Mouse (Mus musculus) liver, embryonic 12.5 days (tissue): ENCODE measurements around the gene Pld2. TPM values are rescaled to one million over a fixed set of nuclear protein-coding genes. Genes with fewer than 3 reads are reported as not detected.
"Not testable (repeated sequence)": the region's sequence is repeated elsewhere in the genome, so short reads cannot be mapped to it uniquely, and the experiment has no call there.

ENCODE experiments used
- ATAC-seq: fragments of 200-750 bp; cut with Nextera tagmentation; 2 replicates; pipeline ENCODE4 v1.8.0; 2017; ENCODE audit warnings: moderate number of reproducible peaks, mild to moderate bottlenecking, moderate library complexity
- H3K27ac ChIP-seq: fragments of 300-500 bp; sonication (generic); 2 replicates; pipeline ENCODE4 v1.5.1; 2016; ENCODE audit warnings: mild to moderate bottlenecking
- H3K27me3 ChIP-seq: fragments of 300-500 bp; sonication (generic); replicated peaks from 2 replicates; pipeline ENCODE4 v1.6.1; 2016; ENCODE audit warnings: mild to moderate bottlenecking, moderate library complexity
- H3K36me3 ChIP-seq: fragments of 300-500 bp; sonication (generic); 2 replicates; pipeline ENCODE4 v1.6.1; 2016; ENCODE audit warnings: mild to moderate bottlenecking, moderate library complexity
- H3K4me1 ChIP-seq: fragments of 300-500 bp; sonication (generic); 2 replicates; pipeline ENCODE4 v1.6.1; 2016
- H3K4me2 ChIP-seq: fragments of 300-500 bp; sonication (generic); 2 replicates; pipeline ENCODE4 v1.6.1; 2016; ENCODE audit warnings: mild to moderate bottlenecking, moderate library complexity
- H3K4me3 ChIP-seq: fragments of 300-500 bp; sonication (generic); 2 replicates; pipeline ENCODE4 v1.5.1; 2016; ENCODE audit warnings: mild to moderate bottlenecking, moderate library complexity
- H3K9ac ChIP-seq: fragments of 300-500 bp; sonication (generic); 2 replicates; pipeline ENCODE4 v1.6.1; 2016; ENCODE audit warnings: mild to moderate bottlenecking, moderate library complexity
- H3K9me3 ChIP-seq: fragments of 300-500 bp; sonication (generic); replicated peaks from 2 replicates; pipeline ENCODE4 v1.6.1; 2016; ENCODE audit warnings: mild to moderate bottlenecking, moderate library complexity
- WGBS: fragments of 180-500 bp; shearing (Covaris S2); methylation state at CpG from one replicate; pipeline ENCODE4 v1.1.7; 2016; ENCODE audit not compliant: insufficient replicate concordance; 5-methylcytosine and 5-hydroxymethylcytosine counted together
- polyA plus RNA-seq: library from polyadenylated mRNA; unstranded; fragments of >200 nt; fragmentation: Nextera tagmentation; extraction: Ambion mirVana; gene quantifications from 2 replicates; pipeline ENCODE4 v1.2.1, GENCODE M21; 2016

Gene Pld2
- polyA plus RNA-seq, 1 experiment from 2014 or later: 2.0 TPM

DNA sequence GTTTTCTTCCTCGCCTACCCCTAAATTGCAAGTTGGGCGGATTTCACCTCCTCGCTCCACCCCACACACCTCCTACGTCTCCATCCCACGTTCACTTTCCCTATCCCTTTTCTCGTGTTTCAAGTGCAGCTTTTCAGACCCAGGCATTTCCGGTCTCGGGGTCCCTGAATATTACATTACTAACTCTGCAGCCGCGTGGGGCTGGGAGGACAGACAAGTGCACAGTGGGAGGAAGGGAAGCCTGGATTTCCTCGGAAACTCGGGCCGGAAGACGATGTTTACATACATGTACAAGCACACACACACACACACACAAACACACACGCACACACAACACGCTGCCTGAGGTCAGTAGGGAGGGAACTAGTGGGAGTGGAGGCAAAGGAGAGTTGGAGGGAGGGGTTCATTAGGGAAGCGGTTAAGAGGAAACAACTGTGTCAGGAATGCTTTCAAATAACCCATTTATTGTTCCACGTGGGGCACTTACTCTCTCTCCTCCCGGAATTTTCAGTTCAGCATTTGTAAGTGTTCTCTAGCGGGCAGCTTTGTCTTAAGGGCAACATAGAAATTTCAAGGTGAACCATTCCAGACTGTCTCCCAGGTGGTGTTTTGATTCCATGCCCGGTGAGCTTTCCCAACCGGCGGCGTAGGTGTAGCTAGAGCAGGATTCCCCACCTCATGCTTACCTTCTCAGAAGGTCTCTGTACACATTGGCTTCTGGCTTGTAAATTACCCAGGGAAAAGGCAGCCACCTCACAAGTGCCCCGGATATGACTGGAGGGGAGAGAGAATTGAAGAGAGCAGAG is 23.8 kb downstream of the Pld2 start:
- WGBS: 5% methylated on average over 25 of the region's 25 CpGs
- H3K4me1 ChIP-seq: peaks cover 58% of the 10 kb centered on the region
- no peaks in the 10 kb centered on the region for H3K27me3 ChIP-seq
- peak overlapping the region; percentile 99 for H3K4me2 ChIP-seq
- H3K4me3 ChIP-seq: peak overlapping the region; percentile 68
- H3K27ac ChIP-seq: peak overlapping the region; percentile 73
- H3K9me3 ChIP-seq: no peaks in the 10 kb centered on the region
- ATAC-seq: no peak
- peaks cover 12% of the 10 kb centered on the region for H3K36me3 ChIP-seq
- H3K9ac ChIP-seq: peak overlapping the region; percentile 85

DNA sequence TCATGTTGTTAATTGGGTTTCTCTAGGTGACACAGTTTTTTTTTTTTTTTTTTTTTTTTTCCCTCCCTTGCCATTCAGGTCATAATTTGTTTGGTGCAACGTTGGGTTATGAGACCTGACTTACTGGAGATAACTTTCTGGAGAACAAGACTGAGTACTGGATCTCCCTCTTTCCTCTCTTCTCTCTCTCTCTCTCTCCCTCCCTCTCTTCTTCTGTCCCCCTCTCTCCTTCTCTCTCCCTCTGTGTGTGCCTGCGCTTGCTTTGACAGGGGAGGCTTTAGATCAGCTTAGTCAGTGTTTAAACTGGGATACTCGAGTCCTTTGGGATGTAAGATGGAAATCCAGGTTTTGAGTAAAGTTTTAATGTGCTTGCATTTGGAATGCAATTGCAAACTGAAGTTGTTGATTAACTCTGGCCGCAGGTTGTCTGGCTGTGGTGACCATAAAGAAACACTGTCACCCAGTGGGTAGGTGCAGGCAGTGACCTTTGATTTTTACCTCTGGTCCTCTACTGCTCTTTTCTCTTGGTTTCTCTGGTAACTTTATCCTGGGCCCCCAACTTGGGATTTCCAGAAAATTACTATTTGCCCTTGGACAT is 24.5 kb downstream of the Pld2 start:
- WGBS: 37% methylated on average over 4 of the region's 4 CpGs
- H3K4me1 ChIP-seq: peaks cover 62% of the 10 kb centered on the region
- no peaks in the 10 kb centered on the region for H3K9me3 ChIP-seq
- H3K9ac ChIP-seq: peak overlapping the region; percentile 31; the same call in 1 of the 2 replicates
- no peaks in the 10 kb centered on the region for H3K27me3 ChIP-seq
- ATAC-seq: no peak
- peak overlapping the region; percentile 68 for H3K4me3 ChIP-seq
- H3K4me2 ChIP-seq: peak overlapping the region; percentile 99
- peaks cover 12% of the 10 kb centered on the region for H3K36me3 ChIP-seq
- H3K27ac ChIP-seq: peak overlapping the region; percentile 73

DNA sequence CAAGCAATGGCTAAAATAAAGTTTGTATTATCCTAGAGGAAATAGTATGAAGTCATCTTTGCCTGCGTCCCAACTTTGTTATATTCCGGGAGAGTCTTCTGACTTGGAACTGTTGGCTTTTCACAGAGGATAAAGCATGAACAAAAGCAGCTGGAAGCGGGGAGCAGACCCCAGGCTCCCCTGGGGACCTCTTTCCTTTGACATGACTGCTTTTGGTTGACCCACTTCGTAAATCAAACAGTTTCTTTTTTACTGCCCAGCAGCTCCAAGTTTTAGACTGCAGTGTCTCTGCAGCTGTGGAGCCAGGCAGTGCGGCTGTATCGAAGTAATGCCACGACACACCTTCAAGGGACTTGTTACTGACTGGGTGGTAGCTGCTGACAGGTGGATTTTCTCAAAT is 26.7 kb downstream of the Pld2 start:
- 79% methylated on average over 7 of the region's 7 CpGs for WGBS
- no peaks in the 10 kb centered on the region for H3K27me3 ChIP-seq

DNA sequence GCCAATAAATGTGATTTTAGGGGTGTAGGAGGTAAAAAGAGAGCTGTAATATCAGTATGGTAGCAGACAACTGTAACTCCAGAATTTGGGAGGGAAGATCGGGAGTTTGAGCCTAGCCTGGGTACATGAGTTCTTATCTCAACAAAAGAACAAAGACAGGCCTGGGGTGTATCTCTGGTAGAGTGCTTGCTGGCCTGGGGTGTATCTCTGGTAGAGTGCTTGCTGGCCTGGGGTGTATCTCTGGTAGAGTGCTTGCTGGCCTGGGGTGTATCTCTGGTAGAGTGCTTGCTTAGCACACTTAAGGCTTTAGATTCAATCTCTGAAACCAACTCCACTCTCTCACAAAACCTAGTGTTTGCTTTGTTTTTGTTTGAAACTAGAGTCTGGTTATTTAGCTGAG is 30.8 kb downstream of the Pld2 start:
- peaks cover 65% of the 10 kb centered on the region for H3K4me1 ChIP-seq

More for the DNA sequence above, 26.7 kb downstream of the Pld2 start:
- ATAC-seq: no peak
- Histone ChIP-seq H3K36me3 (peaks cover 12% of the 10 kb centered on the region), H3K9me3 (no peaks in the 10 kb centered on the region), H3K4me3 (no peak overlapping the region), H3K4me2 (no peak overlapping the region), H3K4me1 (peaks cover 80% of the 10 kb centered on the region), H3K9ac (no peak overlapping the region), H3K27ac (no peak overlapping the region)

DNA sequence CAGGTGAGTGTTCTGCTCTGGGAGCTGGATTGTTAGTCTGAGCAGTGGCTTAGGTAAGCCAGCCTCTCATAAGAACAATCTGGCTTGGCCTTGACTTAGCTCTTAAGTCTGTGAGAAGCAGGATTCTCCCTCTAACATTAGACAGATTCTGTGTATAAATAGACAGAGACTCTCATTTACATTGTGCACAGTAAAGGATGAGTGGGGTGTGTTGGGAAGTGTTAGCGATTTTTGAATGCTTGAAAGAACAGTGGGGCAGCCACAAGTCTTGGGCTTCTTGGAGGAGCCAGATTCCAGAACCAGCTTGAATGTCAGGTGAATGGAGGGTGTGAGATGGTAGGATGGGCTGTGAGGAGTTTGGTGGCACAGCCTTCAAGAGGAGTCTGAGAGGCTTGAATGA is 31.8 kb downstream of the Pld2 start:
- Histone ChIP-seq H3K4me2 (peak overlapping the region; percentile 15; the same call in 1 of the 2 replicates), H3K27me3 (no peaks in the 10 kb centered on the region), H3K27ac (peak overlapping the region; percentile 20; the same call in 1 of the 2 replicates), H3K36me3 (peaks cover 11% of the 10 kb centered on the region), H3K9me3 (no peaks in the 10 kb centered on the region), H3K4me3 (no peak overlapping the region), H3K4me1 (peaks cover 56% of the 10 kb centered on the region), H3K9ac (no peak overlapping the region)
- ATAC-seq: no peak
- WGBS: 87% methylated on average over 1 of the region's 1 CpGs

More for the DNA sequence above, 30.8 kb downstream of the Pld2 start:
- not testable (repeated sequence) for H3K9ac ChIP-seq, H3K4me3 ChIP-seq, H3K4me2 ChIP-seq, H3K27me3 ChIP-seq, H3K27ac ChIP-seq, H3K9me3 ChIP-seq
- WGBS: 21% methylated on average over 1 of the region's 1 CpGs
- H3K36me3 ChIP-seq: peaks cover 12% of the 10 kb centered on the region
- ATAC-seq: peak; percentile 78

DNA sequence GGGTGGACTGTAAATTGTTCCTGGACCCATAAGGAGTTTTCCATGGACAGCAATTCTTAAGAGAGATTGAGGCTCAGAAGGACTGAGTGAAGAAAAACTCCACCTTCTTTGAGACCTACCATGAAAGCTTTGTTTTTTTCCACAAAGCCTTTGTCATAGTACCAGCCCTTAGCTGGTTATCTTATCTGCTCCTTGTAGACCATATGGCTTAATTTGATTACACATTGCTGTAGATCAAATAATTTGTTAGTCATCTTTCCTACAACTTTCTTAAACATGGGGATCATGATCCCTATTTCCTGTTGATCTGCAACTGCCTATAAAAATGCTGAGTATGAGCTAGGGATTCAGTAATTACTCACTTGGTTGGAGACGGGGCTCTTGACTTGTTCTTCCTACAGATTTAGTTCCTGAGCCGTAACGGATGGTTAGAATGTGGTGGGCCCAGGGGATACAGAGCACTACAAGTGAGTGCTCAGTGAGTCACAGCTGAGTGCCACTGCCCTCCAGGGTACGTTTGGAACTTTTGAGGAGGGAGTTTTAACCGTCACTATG is 32.6 kb downstream of the Pld2 start:
- Histone ChIP-seq H3K9me3 (no peaks in the 10 kb centered on the region), H3K36me3 (peaks cover 6% of the 10 kb centered on the region), H3K27me3 (no peaks in the 10 kb centered on the region), H3K27ac (peak overlapping the region; percentile 20; the same call in 1 of the 2 replicates), H3K9ac (no peak overlapping the region), H3K4me3 (no peak overlapping the region), H3K4me1 (peaks cover 53% of the 10 kb centered on the region), H3K4me2 (peak overlapping the region; percentile 15)
- WGBS: 28% methylated on average over 5 of the region's 5 CpGs
- ATAC-seq: peak; percentile 56; the same call in 1 of the 2 replicates

DNA sequence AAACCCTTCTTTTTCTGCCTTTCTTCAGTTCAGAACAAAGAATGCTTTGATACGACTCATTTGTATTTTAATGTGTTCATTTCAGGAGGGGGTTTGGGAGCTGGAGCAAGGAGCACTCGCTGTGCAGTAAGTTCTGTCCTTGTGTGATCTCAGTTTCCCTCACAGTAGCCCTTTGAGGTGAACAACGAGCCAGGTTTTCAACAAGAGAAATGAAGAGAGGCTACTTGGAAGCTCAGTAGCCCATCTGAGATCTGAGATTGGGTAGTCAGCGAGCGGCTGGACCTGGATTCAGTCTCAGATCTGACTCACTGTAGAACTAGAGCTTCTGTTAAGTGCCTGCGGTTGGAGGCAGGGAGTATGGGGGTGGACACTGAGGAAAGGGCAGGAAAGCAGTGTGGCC is 34.0 kb downstream of the Pld2 start:
- H3K27ac ChIP-seq: no peak overlapping the region
- H3K4me2 ChIP-seq: no peak overlapping the region
- ATAC-seq: no peak
- WGBS: 76% methylated on average over 6 of the region's 6 CpGs
- peaks cover 62% of the 10 kb centered on the region for H3K4me1 ChIP-seq
- no peaks in the 10 kb centered on the region for H3K9me3 ChIP-seq
- H3K27me3 ChIP-seq: no peaks in the 10 kb centered on the region
- H3K9ac ChIP-seq: no peak overlapping the region
- H3K36me3 ChIP-seq: no peaks in the 10 kb centered on the region; the same call in 1 of the 2 replicates
- no peak overlapping the region for H3K4me3 ChIP-seq

DNA sequence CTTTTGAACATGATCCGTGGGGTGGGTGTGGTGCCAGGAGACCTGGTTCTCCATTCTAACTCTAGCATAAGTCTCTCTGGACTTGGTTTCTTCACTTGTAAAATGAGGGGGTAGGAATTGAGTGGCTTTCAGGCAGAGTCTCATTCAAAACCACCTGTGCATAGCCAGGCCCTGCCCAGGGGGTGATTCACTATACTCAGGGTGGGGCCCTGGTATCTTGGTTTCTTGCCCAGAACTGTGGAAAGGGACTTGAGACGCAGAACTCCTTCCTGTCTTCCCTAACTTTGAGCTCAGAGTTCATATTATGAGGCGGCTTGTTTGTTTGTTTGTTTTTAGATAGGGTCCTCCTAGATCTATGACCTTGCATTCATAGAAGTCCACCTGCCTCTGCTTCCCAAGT is 37.3 kb downstream of the Pld2 start:
- peaks cover 2% of the 10 kb centered on the region; the same call in 1 of the 2 replicates for H3K36me3 ChIP-seq
- 64% methylated on average over 3 of the region's 3 CpGs for WGBS
- H3K4me2 ChIP-seq: no peak overlapping the region
- peaks cover 57% of the 10 kb centered on the region for H3K4me1 ChIP-seq
- no peak overlapping the region for H3K4me3 ChIP-seq
- H3K27me3 ChIP-seq: no peaks in the 10 kb centered on the region
- H3K9me3 ChIP-seq: no peaks in the 10 kb centered on the region
- no peak for ATAC-seq
- H3K27ac ChIP-seq: no peak overlapping the region
- H3K9ac ChIP-seq: no peak overlapping the region

DNA sequence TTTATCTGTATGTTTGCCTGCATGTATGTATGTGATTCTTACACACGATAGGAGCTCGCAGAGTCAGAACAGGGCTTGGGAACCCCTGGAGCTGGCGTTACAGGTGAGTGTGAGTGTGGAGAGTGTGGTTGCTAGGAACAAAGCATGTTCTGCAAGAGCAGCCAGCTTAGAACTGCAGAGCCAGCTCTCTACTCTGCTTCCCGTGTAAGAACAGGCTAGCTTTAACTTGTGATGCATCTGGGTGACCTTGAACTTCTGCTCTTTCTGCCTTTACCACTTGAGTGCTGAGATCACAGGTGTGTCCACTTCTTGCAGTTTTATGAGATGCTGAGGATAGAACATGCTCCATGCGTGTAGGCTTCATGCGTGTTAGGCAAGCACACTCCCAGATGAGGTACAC is 39.1 kb downstream of the Pld2 start:
- ATAC-seq: no peak
- no peak overlapping the region for H3K4me2 ChIP-seq
- no peak overlapping the region for H3K27ac ChIP-seq
- H3K4me3 ChIP-seq: no peak overlapping the region
- peaks cover 54% of the 10 kb centered on the region for H3K4me1 ChIP-seq
- H3K9me3 ChIP-seq: no peaks in the 10 kb centered on the region
- no peak overlapping the region for H3K9ac ChIP-seq
- H3K27me3 ChIP-seq: no peaks in the 10 kb centered on the region
- 78% methylated on average over 6 of the region's 6 CpGs for WGBS
- H3K36me3 ChIP-seq: peaks cover 2% of the 10 kb centered on the region; the same call in 1 of the 2 replicates

DNA sequence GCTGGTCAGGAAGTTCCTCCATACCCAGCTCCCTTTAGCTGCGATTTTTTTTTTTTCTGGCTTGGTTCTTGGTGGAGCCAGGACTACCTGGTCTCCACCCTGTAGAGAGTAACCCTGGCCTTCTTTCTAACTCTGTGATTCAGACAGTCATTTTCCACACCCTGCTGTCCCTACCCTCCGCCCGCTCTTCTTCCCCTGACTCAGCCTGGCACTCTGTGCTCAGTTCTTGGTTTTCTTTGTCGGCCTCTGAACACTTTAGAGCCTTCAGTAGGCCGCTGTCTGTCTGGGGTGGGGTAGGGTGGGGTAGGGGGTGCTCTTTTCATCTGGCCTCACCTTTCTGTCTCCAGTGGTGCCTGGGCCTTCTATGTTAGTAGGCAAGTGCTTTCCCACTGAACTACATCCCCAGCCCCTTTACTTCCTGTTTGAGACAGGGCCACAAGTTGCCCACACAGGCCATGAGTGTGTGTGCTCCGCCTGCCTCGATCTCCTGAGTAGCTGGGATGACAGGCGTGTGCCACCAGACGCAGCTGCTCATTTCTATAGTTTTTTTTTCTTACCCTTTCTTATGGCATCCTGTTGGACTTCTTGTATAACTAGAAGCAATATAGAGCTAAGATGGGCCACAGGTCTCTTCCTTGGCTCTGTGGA is 40.0 kb downstream of the Pld2 start:
- WGBS: 61% methylated on average over 9 of the region's 9 CpGs
- Histone ChIP-seq H3K27me3 (no peaks in the 10 kb centered on the region), H3K9me3 (no peaks in the 10 kb centered on the region), H3K9ac (no peak overlapping the region), H3K27ac (peak overlapping the region; percentile 20; the same call in 1 of the 2 replicates), H3K4me1 (peaks cover 54% of the 10 kb centered on the region), H3K4me3 (no peak overlapping the region), H3K36me3 (0 out of 2 replicates have a peak, but pooled peaks cover 2% of the 10 kb centered on the region), H3K4me2 (no peak overlapping the region)
- no peak for ATAC-seq

DNA sequence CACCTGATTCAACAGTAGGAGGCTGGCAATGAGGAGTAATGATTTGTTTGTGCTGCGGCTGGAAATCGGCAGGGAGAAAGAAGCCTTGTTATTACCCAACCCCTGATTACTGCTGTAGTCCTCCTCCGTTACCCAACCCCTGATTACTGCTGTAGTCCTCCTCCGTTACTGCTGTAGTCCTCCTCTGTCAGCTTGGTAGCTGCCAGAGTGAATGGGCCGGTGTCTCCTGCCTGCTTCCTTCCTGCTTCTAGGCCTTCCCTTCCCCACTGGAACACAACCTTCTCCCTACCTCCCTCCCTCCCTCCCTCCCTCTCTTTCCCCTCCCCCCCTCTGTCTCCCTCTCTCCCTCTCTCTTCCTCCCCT is 40.5 kb downstream of the Pld2 start:
- Histone ChIP-seq H3K9me3 (no peaks in the 10 kb centered on the region), H3K4me2 (no peak overlapping the region), H3K36me3 (0 out of 2 replicates have a peak, but pooled peaks cover 2% of the 10 kb centered on the region), H3K9ac (no peak overlapping the region), H3K4me3 (no peak overlapping the region), H3K27ac (peak overlapping the region; percentile 20; the same call in 1 of the 2 replicates), H3K4me1 (peaks cover 54% of the 10 kb centered on the region), H3K27me3 (no peaks in the 10 kb centered on the region)
- ATAC-seq: no peak
- 40% methylated on average over 5 of the region's 5 CpGs for WGBS
